Mouse (Mus musculus) bone marrow, adult 2 months (tissue): ENCODE results near the gene Ppp1r2.

Source experiments
- CTCF ChIP-seq: fragments of 200-500 bp; IDR thresholded peaks from 2 replicates; pipeline ENCODE4 v1.5.1; 2011; ENCODE audit warnings: low read length, control low read depth; ENCODE audit not compliant: control insufficient read depth, insufficient read depth
- POLR2A ChIP-seq: fragments of 200-500 bp; IDR thresholded peaks from 2 replicates; pipeline ENCODE4 v1.6.1; 2011; ENCODE audit warnings: low read depth, mild to moderate bottlenecking, control low read depth, low read length, borderline replicate concordance; ENCODE audit not compliant: control insufficient read depth

GRCm38 (mm10) chr16:31274674-31275460 lies at the start of gene Ppp1r2:
- peak; percentile 95; the same call in 1 of the 2 replicates for TF ChIP-seq POLR2A
- TF ChIP-seq CTCF, result no peak
